Mouse (Mus musculus) limb, embryonic 12.5 days (tissue): ENCODE data around the gene Smap2. TPM values are rescaled to one million over a fixed set of nuclear protein-coding genes. Genes with fewer than 3 reads are reported as not detected.

ENCODE experiments used
- ATAC-seq: fragments of 200-750 bp; cut with Nextera tagmentation; 2 replicates; pipeline ENCODE4 v1.8.0; 2017; ENCODE audit warnings: low read depth, moderate TSS enrichment; ENCODE audit not compliant: insufficient number of reproducible peaks, insufficient read depth, low FRiP score, low TSS enrichment
- H3K27ac ChIP-seq: fragments of 300-500 bp; sonication (generic); 2 replicates; pipeline ENCODE4 v1.5.1; 2016; ENCODE audit warnings: mild to moderate bottlenecking, moderate library complexity
- H3K27me3 ChIP-seq: fragments of 300-500 bp; sonication (generic); 2 replicates; pipeline ENCODE4 v1.6.1; 2016; ENCODE audit warnings: mild to moderate bottlenecking, moderate library complexity
- H3K36me3 ChIP-seq: fragments of 300-500 bp; sonication (generic); 2 replicates; pipeline ENCODE4 v1.6.1; 2016; ENCODE audit warnings: mild to moderate bottlenecking, moderate library complexity
- H3K4me1 ChIP-seq: fragments of 300-500 bp; sonication (generic); replicated peaks from 2 replicates; pipeline ENCODE4 v1.6.1; 2016
- H3K4me2 ChIP-seq: fragments of 300-500 bp; sonication (generic); 2 replicates; pipeline ENCODE4 v1.6.1; 2016; ENCODE audit warnings: mild to moderate bottlenecking, moderate library complexity
- H3K4me3 ChIP-seq: fragments of 300-500 bp; sonication (generic); replicated peaks from 2 replicates; pipeline ENCODE4 v1.5.1; 2016; ENCODE audit warnings: mild to moderate bottlenecking
- H3K9ac ChIP-seq: fragments of 300-500 bp; sonication (generic); replicated peaks from 2 replicates; pipeline ENCODE4 v1.6.1; 2016; ENCODE audit warnings: mild to moderate bottlenecking, moderate library complexity
- H3K9me3 ChIP-seq: fragments of 300-500 bp; sonication (generic); 2 replicates; pipeline ENCODE4 v1.6.1; 2016; ENCODE audit warnings: mild to moderate bottlenecking, moderate library complexity
- WGBS: fragments of 180-500 bp; shearing (Covaris S2); methylation state at CpG from one replicate; pipeline ENCODE4 v1.1.7; 2016; 5-methylcytosine and 5-hydroxymethylcytosine counted together
- polyA plus RNA-seq: library from polyadenylated mRNA; unstranded; fragments of >200 nt; fragmentation: Nextera tagmentation; extraction: Ambion mirVana; gene quantifications from 2 replicates; pipeline ENCODE4 v1.2.1, GENCODE M21; 2016

The Smap2 gene
- polyA plus RNA-seq, 1 experiment from 2014 or later, result 16.9 TPM

DNA sequence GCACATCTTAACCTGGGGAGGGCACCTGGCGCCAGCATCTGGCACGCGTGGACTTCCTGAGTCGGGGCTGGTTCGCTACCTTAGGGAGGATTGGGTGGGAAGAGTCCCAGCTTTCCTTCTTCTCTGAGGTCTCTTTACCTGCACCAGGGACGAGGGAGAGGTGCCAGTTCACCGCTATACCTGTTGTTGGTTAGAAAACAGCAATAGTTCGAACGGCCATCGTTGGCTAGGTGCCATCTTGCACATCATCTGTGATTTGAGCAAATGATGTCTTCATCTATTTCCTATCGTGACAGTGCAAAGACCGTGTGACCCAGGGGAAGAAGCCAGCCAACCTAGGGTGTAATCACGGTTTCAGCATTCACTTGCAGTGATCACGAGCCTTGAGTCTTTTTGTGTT, 23.3 kb upstream of the Smap2 start:
- Histone ChIP-seq H3K4me2 (peak overlapping the region; percentile 76), H3K27ac (peak overlapping the region; percentile 95), H3K9me3 (no peaks in the 10 kb centered on the region), H3K4me1 (peaks cover 28% of the 10 kb centered on the region), H3K27me3 (peaks cover 33% of the 10 kb centered on the region), H3K4me3 (peak overlapping the region; percentile 57), H3K9ac (peak overlapping the region; percentile 75), H3K36me3 (peaks cover 28% of the 10 kb centered on the region)
- no peak for ATAC-seq
- WGBS, result 58% methylated on average over 14 of the region's 14 CpGs

- Histone ChIP-seq H3K4me1 (peaks cover 28% of the 10 kb centered on the region), H3K9ac (peak within 1 kb of the TSS; percentile 75), H3K27ac (peak within 1 kb of the TSS; percentile 95), H3K36me3 (peaks cover 20% of the 10 kb centered on the region), H3K4me3 (peak within 1 kb of the TSS; percentile 57), H3K9me3 (no peaks in the 10 kb centered on the region), H3K4me2 (peak within 1 kb of the TSS; percentile 76), H3K27me3 (peaks cover 33% of the 10 kb centered on the region)
- 1% methylated on average over 46 of the region's 46 CpGs for WGBS
- 0 out of 2 replicates have a peak, but pooled peaks have one; percentile 14 for ATAC-seq
Observed at GRCm38 (mm10) chr4:121039331-121040115, 22.5 kb upstream of the Smap2 start, which contains the start of gene Col9a2. Col9a2 (plus strand) TSS chr4:121039385.

- no peak overlapping the region for H3K9ac ChIP-seq
- no peaks in the 10 kb centered on the region for H3K36me3 ChIP-seq
- no peaks in the 10 kb centered on the region for H3K4me1 ChIP-seq
- no peak overlapping the region for H3K27ac ChIP-seq
- no peak overlapping the region for H3K4me2 ChIP-seq
- H3K27me3 ChIP-seq, result peaks cover 5% of the 10 kb centered on the region
- no peaks in the 10 kb centered on the region for H3K9me3 ChIP-seq
- ATAC-seq, result no peak
- 75% methylated on average over 2 of the region's 2 CpGs for WGBS
- no peak overlapping the region for H3K4me3 ChIP-seq
Observed at GRCm38 (mm10) chr4:121033006-121033405, 16.0 kb upstream of the Smap2 start.

DNA sequence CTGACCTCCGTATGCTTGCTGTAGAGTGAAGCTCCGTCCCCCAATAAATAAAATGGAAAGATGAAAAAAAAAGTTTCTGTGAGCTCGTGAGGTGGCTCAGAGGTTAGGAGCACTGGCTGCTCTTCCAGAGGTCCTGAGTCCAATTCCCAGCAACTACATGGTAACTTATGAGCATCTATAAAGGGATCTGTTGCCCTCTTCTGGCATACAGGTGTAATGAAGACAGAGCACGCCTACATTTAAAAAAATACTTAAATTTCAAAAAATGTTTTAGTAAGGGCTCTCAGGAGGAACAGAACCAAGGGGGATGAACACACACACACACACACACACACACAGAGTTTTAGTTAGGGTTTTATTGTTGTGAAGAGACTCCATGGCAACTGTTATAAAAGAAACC, 14.4 kb upstream of the Smap2 start:
- Histone ChIP-seq H3K9me3 (no peaks in the 10 kb centered on the region), H3K27ac (no peak overlapping the region), H3K4me1 (no peaks in the 10 kb centered on the region), H3K9ac (no peak overlapping the region), H3K4me3 (no peak overlapping the region), H3K27me3 (no peaks in the 10 kb centered on the region), H3K4me2 (no peak overlapping the region), H3K36me3 (no peaks in the 10 kb centered on the region)
- ATAC-seq, result no peak
- whole genome bisulfite sequencing, result 53% methylated on average over 4 of the region's 4 CpGs

GRCm38 (mm10) chr4:121029632-121030031, 12.6 kb upstream of the Smap2 start:
- H3K4me1 ChIP-seq, result no peaks in the 10 kb centered on the region
- H3K27ac ChIP-seq, result no peak overlapping the region
- no peak for ATAC-seq
- no peaks in the 10 kb centered on the region for H3K9me3 ChIP-seq
- no peak overlapping the region for H3K4me3 ChIP-seq
- no peaks in the 10 kb centered on the region for H3K36me3 ChIP-seq
- H3K9ac ChIP-seq, result no peak overlapping the region
- WGBS, result 71% methylated on average over 3 of the region's 3 CpGs
- no peak overlapping the region for H3K4me2 ChIP-seq
- no peaks in the 10 kb centered on the region for H3K27me3 ChIP-seq

DNA sequence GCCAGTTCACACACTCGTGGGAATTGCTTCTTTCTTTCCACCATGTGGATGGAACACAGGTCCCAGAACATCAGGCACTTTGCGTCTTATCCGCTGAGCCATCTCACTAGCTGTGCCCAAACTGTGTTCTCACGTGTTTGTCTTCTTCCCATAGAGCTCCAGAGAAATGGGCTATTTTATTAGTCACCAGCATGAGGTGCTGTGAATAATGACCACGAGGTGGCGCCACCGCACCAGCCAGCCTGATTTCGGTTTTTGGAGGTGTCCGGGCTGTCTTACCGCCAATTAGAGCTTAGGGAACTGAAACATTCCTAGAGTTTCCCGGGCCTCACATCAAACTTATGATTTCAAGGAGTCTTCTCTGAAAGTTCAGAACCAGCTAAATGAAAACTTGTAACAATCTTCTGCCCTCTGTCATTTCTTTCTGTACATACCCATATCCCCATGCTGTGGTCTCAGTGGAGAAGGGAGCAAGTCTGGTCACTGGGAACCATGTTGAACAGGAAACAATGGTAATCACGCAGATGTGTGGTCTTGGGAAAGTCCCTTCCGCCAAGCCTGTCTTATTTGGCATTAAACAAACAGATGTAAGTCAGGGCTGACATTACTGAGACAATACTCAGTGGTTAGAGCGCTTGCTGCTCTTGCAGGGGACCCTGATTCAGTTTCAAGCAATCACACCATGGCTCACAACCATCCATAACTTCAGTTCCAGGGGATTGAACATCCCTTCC, 11.8 kb upstream of the Smap2 start:
- Histone ChIP-seq H3K9me3 (no peaks in the 10 kb centered on the region), H3K36me3 (no peaks in the 10 kb centered on the region), H3K9ac (no peak overlapping the region), H3K27ac (no peak overlapping the region), H3K4me2 (no peak overlapping the region), H3K4me1 (no peaks in the 10 kb centered on the region), H3K27me3 (no peaks in the 10 kb centered on the region), H3K4me3 (no peak overlapping the region)
- ATAC-seq, result no peak
- 30% methylated on average over 14 of the region's 14 CpGs for WGBS

- WGBS, result 55% methylated on average over 1 of the region's 1 CpGs
- H3K27me3 ChIP-seq, result no peaks in the 10 kb centered on the region
- ATAC-seq, result no peak
Observed at GRCm38 (mm10) chr4:121028146-121028545, 11.1 kb upstream of the Smap2 start.

GRCm38 (mm10) chr4:121025681-121026080, 8.6 kb upstream of the Smap2 start:
- no peaks in the 10 kb centered on the region for H3K4me1 ChIP-seq
- H3K36me3 ChIP-seq, result no peaks in the 10 kb centered on the region
- 69% methylated on average over 2 of the region's 2 CpGs for WGBS
- no peaks in the 10 kb centered on the region for H3K9me3 ChIP-seq
- no peak overlapping the region for H3K4me2 ChIP-seq
- H3K27me3 ChIP-seq, result no peaks in the 10 kb centered on the region
- H3K4me3 ChIP-seq, result no peak overlapping the region
- no peak for ATAC-seq
- H3K9ac ChIP-seq, result no peak overlapping the region
- no peak overlapping the region for H3K27ac ChIP-seq

More at GRCm38 (mm10) chr4:121028146-121028545, 11.1 kb upstream of the Smap2 start:
- H3K9ac ChIP-seq, result no peak overlapping the region
- no peak overlapping the region for H3K4me3 ChIP-seq
- H3K4me2 ChIP-seq, result no peak overlapping the region
- H3K36me3 ChIP-seq, result no peaks in the 10 kb centered on the region
- no peaks in the 10 kb centered on the region for H3K4me1 ChIP-seq
- H3K9me3 ChIP-seq, result no peaks in the 10 kb centered on the region
- H3K27ac ChIP-seq, result no peak overlapping the region

DNA sequence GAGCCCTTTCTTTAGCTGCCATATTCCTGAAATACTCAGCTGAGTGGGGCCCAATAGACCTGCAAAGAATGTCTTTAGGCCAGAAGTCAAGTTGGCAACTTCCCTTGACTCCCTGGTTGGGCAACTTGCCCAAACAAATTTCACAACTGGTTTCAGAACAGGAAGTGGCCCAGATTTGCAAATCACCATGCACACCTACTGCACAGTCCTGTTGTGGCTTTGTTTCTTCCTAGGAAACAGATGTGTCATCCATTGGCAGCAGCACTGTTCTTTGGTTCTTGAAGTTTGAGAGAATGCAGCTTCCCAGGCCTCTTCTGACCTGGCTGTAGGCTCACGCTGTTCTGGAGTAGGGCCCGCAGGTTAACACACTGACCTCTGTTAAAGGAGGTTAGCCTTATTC, 6.9 kb upstream of the Smap2 start:
- Histone ChIP-seq H3K4me1 (no peaks in the 10 kb centered on the region), H3K36me3 (no peaks in the 10 kb centered on the region), H3K4me3 (no peak overlapping the region), H3K27ac (no peak overlapping the region), H3K4me2 (no peak overlapping the region), H3K9me3 (no peaks in the 10 kb centered on the region), H3K27me3 (no peaks in the 10 kb centered on the region), H3K9ac (no peak overlapping the region)
- 90% methylated on average over 2 of the region's 2 CpGs for WGBS
- no peak for ATAC-seq

DNA sequence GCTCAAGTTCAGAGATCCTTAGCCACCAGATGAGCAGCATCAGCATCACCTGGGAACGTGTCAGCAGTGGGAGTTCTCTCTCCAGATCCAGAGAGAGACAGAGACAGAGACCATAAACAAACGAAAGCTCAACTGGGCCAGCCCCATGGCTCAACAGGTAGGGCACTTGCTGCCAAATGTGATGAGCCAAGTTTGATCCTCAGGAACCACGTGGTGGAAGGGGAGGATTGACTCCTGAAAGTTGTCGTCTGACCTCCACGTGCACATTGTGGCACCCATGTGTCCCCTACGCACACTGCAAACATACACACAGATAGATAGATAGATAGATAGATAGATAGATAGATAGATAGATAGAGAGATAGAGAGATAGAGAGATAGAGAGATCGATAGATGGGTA, 6.4 kb upstream of the Smap2 start:
- no peak overlapping the region for H3K4me3 ChIP-seq

GRCm38 (mm10) chr4:121021911-121022310, 4.9 kb upstream of the Smap2 start:
- no peak overlapping the region for H3K9ac ChIP-seq
- H3K4me3 ChIP-seq, result no peak overlapping the region
- no peaks in the 10 kb centered on the region for H3K36me3 ChIP-seq
- no peak overlapping the region for H3K27ac ChIP-seq
- H3K4me2 ChIP-seq, result no peak overlapping the region
- no peak for ATAC-seq
- no peaks in the 10 kb centered on the region for H3K27me3 ChIP-seq
- H3K9me3 ChIP-seq, result no peaks in the 10 kb centered on the region
- peaks cover 5% of the 10 kb centered on the region; the same call in 1 of the 2 replicates for H3K4me1 ChIP-seq

More for the DNA sequence above, 6.4 kb upstream of the Smap2 start:
- 79% methylated on average over 7 of the region's 7 CpGs for WGBS
- Histone ChIP-seq H3K27ac (no peak overlapping the region), H3K27me3 (no peaks in the 10 kb centered on the region), H3K36me3 (no peaks in the 10 kb centered on the region), H3K9me3 (no peaks in the 10 kb centered on the region), H3K4me2 (no peak overlapping the region), H3K4me1 (no peaks in the 10 kb centered on the region), H3K9ac (no peak overlapping the region)
- no peak for ATAC-seq
